Mouse (Mus musculus) heart, embryonic 14.5 days (tissue): ENCODE measurements around the gene Cep89. TPM values are rescaled to one million over a fixed set of nuclear protein-coding genes. Genes with fewer than 3 reads are reported as not detected.

ENCODE experiments used
- ATAC-seq: fragments of 200-750 bp; cut with Nextera tagmentation; 2 replicates; pipeline ENCODE4 v1.8.0; 2017; ENCODE audit warnings: low read depth, moderate TSS enrichment; ENCODE audit not compliant: insufficient number of reproducible peaks, insufficient read depth, low FRiP score
- H3K27ac ChIP-seq, 2 experiments: fragments of 200-500 bp in 1 of 2; fragments of 300-500 bp in 1 of 2; sonication (generic) in 1 of 2; replicated peaks in 1 of 2; 2 replicates each; pipeline ENCODE4 v1.5.1; 2012 to 2014; ENCODE audit warnings: low read depth in 2 of 2, low read length in 2 of 2, control low read depth in 1 of 2, mild to moderate bottlenecking in 1 of 2, mixed read lengths in 1 of 2; ENCODE audit not compliant: control insufficient read depth in 1 of 2, insufficient read depth in 1 of 2
- H3K27me3 ChIP-seq: fragments of 300-500 bp; sonication (generic); 2 replicates; pipeline ENCODE4 v1.6.1; 2014; ENCODE audit warnings: mild to moderate bottlenecking, low read length, control low read depth; ENCODE audit not compliant: control insufficient read depth, insufficient read depth
- H3K36me3 ChIP-seq: fragments of 300-500 bp; sonication (generic); 2 replicates; pipeline ENCODE4 v1.6.1; 2014; ENCODE audit warnings: mild to moderate bottlenecking, control low read depth, low read length, mixed read lengths; ENCODE audit not compliant: control insufficient read depth, insufficient read depth
- H3K4me1 ChIP-seq, 2 experiments: fragments of 200-500 bp in 1 of 2; fragments of 300-500 bp in 1 of 2; sonication (generic) in 1 of 2; 2 replicates each; pipeline ENCODE4 v1.6.1; 2012 to 2014; ENCODE audit warnings: low read length in 2 of 2, control low read depth in 1 of 2, mixed read lengths in 1 of 2; ENCODE audit not compliant: control insufficient read depth in 2 of 2, insufficient read depth in 2 of 2
- H3K4me2 ChIP-seq: fragments of 300-500 bp; sonication (generic); 2 replicates; pipeline ENCODE4 v1.6.1; 2014; ENCODE audit warnings: mild to moderate bottlenecking, low read length
- H3K4me3 ChIP-seq, 2 experiments: fragments of 200-500 bp in 1 of 2; fragments of 300-500 bp in 1 of 2; sonication (generic) in 1 of 2; 2 replicates each; pipeline ENCODE4 v1.5.1; 2012 to 2014; ENCODE audit warnings: low read length in 2 of 2, mild to moderate bottlenecking in 2 of 2, control low read depth in 1 of 2, low read depth in 1 of 2, moderate library complexity in 1 of 2; ENCODE audit not compliant: control insufficient read depth in 1 of 2, insufficient read depth in 1 of 2
- H3K9ac ChIP-seq: fragments of 300-500 bp; sonication (generic); 2 replicates; pipeline ENCODE4 v1.6.1; 2014; ENCODE audit warnings: mild to moderate bottlenecking, low read length
- H3K9me3 ChIP-seq: fragments of 300-500 bp; sonication (generic); 2 replicates; pipeline ENCODE4 v1.6.1; 2016; ENCODE audit warnings: low read length, control low read depth; ENCODE audit not compliant: control insufficient read depth
- WGBS: fragments of 180-500 bp; shearing (Covaris S2); extraction: QIAGEN DNeasy Blood & Tissue Kit; methylation state at CpG from one replicate; pipeline ENCODE4 v1.1.7; 2014; 5-methylcytosine and 5-hydroxymethylcytosine counted together
- polyA plus RNA-seq: library from polyadenylated mRNA; unstranded; fragments of >200 nt; fragmentation: Nextera tagmentation; extraction: Ambion mirVana; gene quantifications from 2 replicates; pipeline ENCODE4 v1.2.1, GENCODE M21; 2014

The Cep89 gene
- polyA plus RNA-seq, 1 experiment from 2014 or later: 34.0 TPM

- Histone ChIP-seq H3K4me3 (no peak overlapping the region), H3K27me3 (no peaks in the 10 kb centered on the region), H3K4me2 (no peak overlapping the region), H3K4me1 (no peaks in the 10 kb centered on the region), H3K27ac (no peak overlapping the region), H3K9me3 (no peaks in the 10 kb centered on the region), H3K9ac (no peak overlapping the region), H3K36me3 (peaks cover 83% of the 10 kb centered on the region)
- 85% methylated on average over 10 of the region's 10 CpGs for WGBS
- no peak for ATAC-seq
Observed at GRCm38 (mm10) chr7:35423071-35423470, 26.2 kb downstream of the Cep89 start.

DNA sequence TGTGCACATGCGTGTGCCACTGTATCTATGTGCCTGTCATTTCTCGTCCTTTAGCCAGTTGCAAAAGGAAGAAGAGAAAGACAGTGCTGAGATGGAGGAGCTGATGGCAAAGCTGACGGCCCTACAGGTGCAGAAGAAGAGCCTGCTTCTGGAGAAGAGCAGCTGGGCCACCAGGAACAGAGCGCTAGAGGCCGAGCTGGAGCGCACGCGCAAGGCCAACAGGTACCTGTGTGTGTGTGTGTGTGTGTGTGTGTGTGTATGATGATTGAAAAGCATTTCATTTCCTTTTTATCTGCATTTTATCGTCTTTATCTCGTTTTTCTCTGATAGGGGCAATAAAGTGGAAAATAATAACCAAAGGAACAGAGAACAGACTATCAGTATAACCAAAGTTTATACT lies 31.3 kb downstream of the Cep89 start:
- Histone ChIP-seq H3K4me3 (no peak overlapping the region), H3K36me3 (peaks cover 73% of the 10 kb centered on the region), H3K4me1 (no peaks in the 10 kb centered on the region), H3K27ac (no peak overlapping the region), H3K9ac (no peak overlapping the region), H3K4me2 (no peak overlapping the region), H3K9me3 (no peaks in the 10 kb centered on the region), H3K27me3 (no peaks in the 10 kb centered on the region)
- no peak for ATAC-seq
- WGBS: 90% methylated on average over 10 of the region's 10 CpGs

GRCm38 (mm10) chr7:35435266-35435665 lies 38.4 kb downstream of the Cep89 start:
- ATAC-seq: no peak
- Histone ChIP-seq H3K4me3 (no peak overlapping the region), H3K4me2 (no peak overlapping the region), H3K4me1 (no peaks in the 10 kb centered on the region), H3K9ac (no peak overlapping the region), H3K27ac (no peak overlapping the region), H3K27me3 (no peaks in the 10 kb centered on the region), H3K36me3 (peaks cover 81% of the 10 kb centered on the region), H3K9me3 (no peaks in the 10 kb centered on the region)
- WGBS: 78% methylated on average over 9 of the region's 9 CpGs

DNA sequence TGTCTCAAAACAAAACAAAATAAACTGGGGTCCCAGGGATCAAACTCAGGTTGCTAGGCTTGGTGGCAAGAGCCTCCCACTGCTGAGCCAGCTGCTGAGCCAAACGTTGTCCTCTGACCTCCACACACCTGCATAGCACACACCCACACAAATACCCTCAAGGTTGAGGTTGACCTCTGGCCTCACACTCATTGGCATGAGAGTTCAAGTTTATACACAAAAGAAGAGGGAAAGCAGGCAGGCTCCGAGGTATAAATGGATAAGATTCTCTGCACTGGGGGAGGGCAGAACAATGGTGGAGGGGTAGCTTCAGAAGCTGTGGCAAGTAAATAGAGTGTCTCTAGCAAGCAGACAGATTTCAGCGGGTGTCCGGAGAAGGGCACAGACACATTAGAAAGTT lies 50.7 kb downstream of the Cep89 start:
- Histone ChIP-seq H3K36me3 (no peaks in the 10 kb centered on the region), H3K4me3 (no peak overlapping the region), H3K27me3 (no peaks in the 10 kb centered on the region), H3K4me1 (peaks cover 4 to 6% of the 10 kb centered on the region in 2 experiments; a peak in 2 of 4 replicates), H3K9ac (no peak overlapping the region), H3K9me3 (no peaks in the 10 kb centered on the region; the same call in 1 of the 2 replicates), H3K4me2 (no peak overlapping the region), H3K27ac (no peak overlapping the region; a peak in 2 of 4 replicates)
- WGBS: 46% methylated on average over 4 of the region's 4 CpGs
- ATAC-seq: no peak

DNA sequence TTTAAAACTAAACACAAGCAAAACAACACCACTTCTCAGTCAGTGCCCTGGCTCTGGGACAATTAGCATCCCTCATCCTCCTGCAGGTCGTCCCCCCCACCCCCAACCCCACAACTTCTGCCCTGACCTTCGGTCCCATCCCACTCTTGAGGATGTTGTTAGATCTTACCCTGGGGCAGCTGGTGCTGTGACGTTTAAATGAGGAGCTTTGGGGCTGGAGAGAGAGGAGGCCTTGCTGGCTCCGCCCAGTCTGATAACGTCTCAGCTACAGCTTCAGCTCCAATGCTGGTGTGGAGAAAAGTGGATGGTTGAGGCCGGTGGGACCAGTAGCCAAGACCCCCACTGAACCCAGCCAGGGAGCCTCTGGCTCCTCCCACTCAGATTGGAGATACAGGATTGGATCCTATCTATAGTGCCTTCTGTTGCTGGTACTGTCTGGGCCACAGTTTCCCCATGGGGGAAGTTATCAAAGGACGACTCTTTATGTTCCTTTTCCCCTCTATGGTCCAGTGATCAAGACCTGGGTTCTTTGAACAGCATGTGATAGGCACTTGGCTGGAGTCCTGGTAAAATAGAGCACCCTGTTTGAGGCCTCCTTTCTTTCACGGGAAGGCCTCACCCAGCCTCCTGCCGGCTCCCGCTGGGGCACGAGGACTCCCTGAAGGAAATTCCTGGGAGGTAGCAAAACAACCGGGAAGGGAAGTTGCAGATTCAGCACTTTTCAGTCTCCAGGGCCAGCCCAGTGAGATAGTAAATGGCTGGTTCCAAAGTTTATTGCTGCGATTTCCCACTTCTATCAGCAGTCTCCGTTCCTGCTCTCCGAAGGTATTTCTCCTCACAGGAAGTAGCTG lies 51.4 kb downstream of the Cep89 start, which contains the start of gene Slc7a9:
TSS of gene Slc7a9 (plus strand) at position 801 of the 851 bp plus-strand sequence.
- Histone ChIP-seq H3K36me3 (no peaks in the 10 kb centered on the region), H3K4me1 (peaks cover 4 to 6% of the 10 kb centered on the region in 2 experiments; a peak in 2 of 4 replicates), H3K9ac (no peak within 1 kb of the TSS), H3K9me3 (no peaks in the 10 kb centered on the region; the same call in 1 of the 2 replicates), H3K4me2 (0 out of 2 replicates have a peak within 1 kb of the TSS, but pooled peaks have one; percentile 16), H3K4me3 (no peak within 1 kb of the TSS), H3K27ac (peak within 1 kb of the TSS; percentile 41 to 51; a peak in 2 of 4 replicates), H3K27me3 (no peaks in the 10 kb centered on the region)
- peak; percentile 32; the same call in 1 of the 2 replicates for ATAC-seq
- WGBS: 19% methylated on average over 15 of the region's 15 CpGs

DNA sequence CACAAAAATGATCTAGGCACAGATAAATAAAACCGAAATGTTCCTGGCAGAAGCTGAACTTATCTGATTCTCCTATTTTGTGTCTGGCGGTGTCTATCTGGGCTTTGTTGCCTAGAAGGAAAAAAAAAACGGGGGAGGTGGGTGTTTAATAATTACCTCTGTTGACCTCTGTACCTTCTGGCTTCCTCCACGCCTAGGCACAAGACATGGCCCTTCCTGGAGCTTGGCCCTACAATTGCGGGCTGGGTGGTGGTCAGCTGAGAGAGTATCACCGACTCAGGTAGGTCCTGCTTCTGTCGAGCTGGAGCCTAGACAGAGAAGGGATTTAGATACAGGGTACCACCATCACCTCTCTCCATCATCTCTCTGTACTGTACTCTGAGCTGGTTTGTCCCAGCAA lies 52.0 kb downstream of the Cep89 start:
- H3K4me2 ChIP-seq: 0 out of 2 replicates have a peak overlapping the region, but pooled peaks have one; percentile 16
- H3K27ac ChIP-seq: 0 out of 4 replicates have a peak overlapping the region, but pooled peaks of 1 of the 2 experiments have one; percentile 41
- no peak overlapping the region for H3K9ac ChIP-seq
- no peak overlapping the region for H3K4me3 ChIP-seq
- no peaks in the 10 kb centered on the region for H3K27me3 ChIP-seq
- H3K4me1 ChIP-seq: peaks cover 4 to 6% of the 10 kb centered on the region in 2 experiments; a peak in 2 of 4 replicates
- WGBS: 61% methylated on average over 7 of the region's 7 CpGs
- H3K36me3 ChIP-seq: no peaks in the 10 kb centered on the region
- ATAC-seq: no peak
- H3K9me3 ChIP-seq: no peaks in the 10 kb centered on the region; the same call in 1 of the 2 replicates

DNA sequence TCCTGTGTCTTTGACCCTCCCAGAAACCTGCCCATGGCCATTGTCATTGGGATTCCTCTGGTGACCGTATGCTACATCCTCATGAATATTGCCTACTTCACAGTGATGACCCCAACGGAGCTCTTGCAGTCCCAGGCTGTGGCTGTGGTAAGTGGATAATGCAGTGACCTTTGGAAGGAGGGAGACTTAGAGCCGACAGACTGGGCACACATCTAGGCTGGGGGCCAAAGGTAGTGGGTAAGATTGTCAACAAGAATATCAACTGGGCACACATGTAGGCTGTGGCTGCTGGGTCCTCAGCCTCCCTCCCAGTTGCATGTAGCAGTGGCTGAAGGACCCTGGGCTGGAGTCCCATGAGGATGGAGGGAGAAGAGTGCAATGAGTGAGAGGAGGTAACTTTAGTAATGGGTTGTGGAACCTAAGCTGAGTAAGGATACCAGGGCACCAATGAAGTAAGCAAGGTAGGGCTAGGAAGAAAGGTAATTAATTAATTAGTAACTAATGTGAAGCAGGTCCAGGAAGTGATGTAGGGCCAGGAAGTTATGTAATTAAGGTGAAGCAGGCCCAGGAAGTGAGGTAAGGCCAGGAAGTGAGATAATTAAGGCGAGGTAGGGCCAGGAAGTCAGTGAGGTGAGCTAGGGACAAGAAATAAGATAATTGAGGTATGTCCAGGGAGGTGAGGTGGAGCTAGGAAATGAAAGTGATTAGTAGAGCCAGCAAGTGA lies 59.4 kb downstream of the Cep89 start:
- Histone ChIP-seq H3K27ac (no peak overlapping the region), H3K4me2 (no peak overlapping the region), H3K9ac (no peak overlapping the region), H3K4me3 (no peak overlapping the region), H3K4me1 (0 out of 4 replicates have a peak, but pooled peaks cover 0 to 2% of the 10 kb centered on the region in 2 experiments), H3K27me3 (no peaks in the 10 kb centered on the region), H3K36me3 (no peaks in the 10 kb centered on the region), H3K9me3 (no peaks in the 10 kb centered on the region)
- 80% methylated on average over 4 of the region's 4 CpGs for WGBS
- ATAC-seq: no peak
